Mouse (Mus musculus): Measurements from ENCODE around the gene Pls3.
"Not testable (repeated sequence)": the region's sequence is repeated elsewhere in the genome, so short reads cannot be mapped to it uniquely, and the experiment has no call there.

The Pls3 gene

GRCm38 (mm10) chrX:75764794-75765328 lies 110.1 kb downstream of the Pls3 start:
- DNase-seq = no peak

GRCm38 (mm10) chrX:75764135-75764793 lies 110.7 kb downstream of the Pls3 start:
- peak; percentile 52 for DNase-seq

- not testable (repeated sequence) for DNase-seq
Observed at GRCm38 (mm10) chrX:75759461-75759860, 115.5 kb downstream of the Pls3 start.

- DNase-seq = not testable (repeated sequence)
Observed at GRCm38 (mm10) chrX:75759036-75759435, 115.9 kb downstream of the Pls3 start.

GRCm38 (mm10) chrX:75757966-75758365 lies 117.0 kb downstream of the Pls3 start:
- not testable (repeated sequence) for DNase-seq

- DNase-seq = not testable (repeated sequence)
Observed at GRCm38 (mm10) chrX:75754531-75754930, 120.5 kb downstream of the Pls3 start.

GRCm38 (mm10) chrX:75750126-75750725 lies 124.8 kb downstream of the Pls3 start:
- DNase-seq = not testable (repeated sequence)

GRCm38 (mm10) chrX:75749312-75749711 lies 125.7 kb downstream of the Pls3 start:
- DNase-seq = not testable (repeated sequence)

GRCm38 (mm10) chrX:75744466-75744865 lies 130.5 kb downstream of the Pls3 start:
- not testable (repeated sequence) for DNase-seq

GRCm38 (mm10) chrX:75739464-75739863 lies 135.5 kb downstream of the Pls3 start:
- DNase-seq = not testable (repeated sequence)

Data from lung, postnatal 14 days (tissue).